Mouse (Mus musculus) intestine, embryonic 14.5 days (tissue): ENCODE measurements around the gene Cadm1. TPM values are rescaled to one million over a fixed set of nuclear protein-coding genes. Genes with fewer than 3 reads are reported as not detected.

Experiments
- ATAC-seq: fragments of 200-750 bp; cut with Nextera tagmentation; replicated peaks from 2 replicates; pipeline ENCODE4 v1.8.0; 2017; ENCODE audit warnings: low read depth, moderate number of reproducible peaks, moderate TSS enrichment, moderate library complexity; ENCODE audit not compliant: low FRiP score, low TSS enrichment
- DNase-seq: peaks from one replicate; pipeline ENCODE4 v3.0.0-alpha.2; 2018; ENCODE audit warnings: low spot score
- H3K27ac ChIP-seq: fragments of 300-500 bp; sonication (generic); 2 replicates; pipeline ENCODE4 v1.5.1; 2014; ENCODE audit warnings: low read depth, mild to moderate bottlenecking, control low read depth
- H3K27me3 ChIP-seq: fragments of 300-500 bp; sonication (generic); replicated peaks from 2 replicates; pipeline ENCODE4 v1.6.1; 2014; ENCODE audit warnings: low read length, control low read depth; ENCODE audit not compliant: control insufficient read depth, insufficient read depth
- H3K36me3 ChIP-seq: fragments of 300-500 bp; sonication (generic); 2 replicates; pipeline ENCODE4 v1.6.1; 2014; ENCODE audit warnings: low read length, control low read depth; ENCODE audit not compliant: control insufficient read depth, insufficient read depth
- H3K4me1 ChIP-seq: fragments of 300-500 bp; sonication (generic); replicated peaks from 2 replicates; pipeline ENCODE4 v1.6.1; 2014; ENCODE audit warnings: low read length, control low read depth, mixed read lengths; ENCODE audit not compliant: control insufficient read depth, insufficient read depth
- H3K4me2 ChIP-seq: fragments of 300-500 bp; sonication (generic); 2 replicates; pipeline ENCODE4 v1.6.1; 2014; ENCODE audit warnings: low read length
- H3K4me3 ChIP-seq: fragments of 300-500 bp; sonication (generic); 2 replicates; pipeline ENCODE4 v1.5.1; 2014; ENCODE audit warnings: low read depth, low read length, control low read depth, mixed read lengths
- H3K9ac ChIP-seq: fragments of 300-500 bp; sonication (generic); 2 replicates; pipeline ENCODE4 v1.6.1; 2014; ENCODE audit warnings: mild to moderate bottlenecking, low read length
- H3K9me3 ChIP-seq: fragments of 300-500 bp; sonication (generic); 2 replicates; pipeline ENCODE4 v1.6.1; 2016; ENCODE audit warnings: low read length, control low read depth; ENCODE audit not compliant: control insufficient read depth
- WGBS: fragments of 180-500 bp; shearing (Covaris S2); extraction: QIAGEN DNeasy Blood & Tissue Kit; methylation state at CpG from one replicate; pipeline ENCODE4 v1.1.7; 2014; 5-methylcytosine and 5-hydroxymethylcytosine counted together
- polyA plus RNA-seq: library from polyadenylated mRNA; unstranded; fragments of >200 nt; fragmentation: Nextera tagmentation; extraction: Ambion mirVana; gene quantifications from 2 replicates; pipeline ENCODE4 v1.2.1, GENCODE M21; 2014

The Cadm1 gene
- polyA plus RNA-seq, 1 experiment from 2014 or later: 74.7 TPM

GRCm38 (mm10) chr9:47674766-47675713 is 145.1 kb downstream of the Cadm1 start:
- Histone ChIP-seq H3K36me3 (no peaks in the 10 kb centered on the region), H3K27ac (no peak overlapping the region), H3K9ac (no peak overlapping the region), H3K4me2 (no peak overlapping the region), H3K4me1 (peaks cover 8% of the 10 kb centered on the region), H3K27me3 (no peaks in the 10 kb centered on the region; the same call in 1 of the 2 replicates), H3K4me3 (no peak overlapping the region), H3K9me3 (no peaks in the 10 kb centered on the region)
- 43% methylated on average over 11 of the region's 11 CpGs for WGBS
- 0 out of 2 replicates have a peak, but pooled peaks have one; percentile 27 for ATAC-seq
- no peak for DNase-seq

DNA sequence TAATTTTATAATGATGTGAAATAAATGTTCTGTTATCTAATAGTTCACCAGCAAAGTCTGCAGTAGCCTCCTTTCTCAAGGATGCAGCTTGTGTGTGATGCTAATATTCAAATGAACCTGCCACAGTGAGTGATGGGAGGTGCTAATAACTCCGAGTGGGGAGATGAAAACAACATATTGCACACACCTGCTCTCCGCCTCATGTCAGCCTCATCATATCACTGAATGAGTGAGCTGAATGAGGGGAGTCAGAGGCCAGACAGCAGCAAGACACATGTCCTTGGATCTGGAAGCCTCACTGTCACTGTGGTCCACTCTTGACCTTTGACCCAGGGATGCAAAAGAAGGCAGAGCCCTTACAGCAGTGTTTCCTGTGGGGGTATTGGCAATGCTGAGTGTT is 156.9 kb downstream of the Cadm1 start:
- no peaks in the 10 kb centered on the region for H3K36me3 ChIP-seq
- H3K27me3 ChIP-seq: no peaks in the 10 kb centered on the region
- no peak for ATAC-seq
- WGBS: 80% methylated on average over 2 of the region's 2 CpGs
- no peak overlapping the region for H3K4me3 ChIP-seq
- H3K4me2 ChIP-seq: no peak overlapping the region
- no peaks in the 10 kb centered on the region for H3K9me3 ChIP-seq
- DNase-seq: no peak
- peaks cover 25% of the 10 kb centered on the region for H3K4me1 ChIP-seq
- no peak overlapping the region for H3K27ac ChIP-seq
- no peak overlapping the region for H3K9ac ChIP-seq

GRCm38 (mm10) chr9:47687604-47688003 is 157.6 kb downstream of the Cadm1 start:
- Histone ChIP-seq H3K4me3 (no peak overlapping the region), H3K27me3 (no peaks in the 10 kb centered on the region), H3K36me3 (no peaks in the 10 kb centered on the region), H3K4me2 (0 out of 2 replicates have a peak overlapping the region, but pooled peaks have one; percentile 5), H3K27ac (no peak overlapping the region), H3K9ac (no peak overlapping the region), H3K4me1 (peaks cover 23% of the 10 kb centered on the region), H3K9me3 (no peaks in the 10 kb centered on the region)
- WGBS: 70% methylated on average over 5 of the region's 5 CpGs
- ATAC-seq (no peak), DNase-seq (no peak)

DNA sequence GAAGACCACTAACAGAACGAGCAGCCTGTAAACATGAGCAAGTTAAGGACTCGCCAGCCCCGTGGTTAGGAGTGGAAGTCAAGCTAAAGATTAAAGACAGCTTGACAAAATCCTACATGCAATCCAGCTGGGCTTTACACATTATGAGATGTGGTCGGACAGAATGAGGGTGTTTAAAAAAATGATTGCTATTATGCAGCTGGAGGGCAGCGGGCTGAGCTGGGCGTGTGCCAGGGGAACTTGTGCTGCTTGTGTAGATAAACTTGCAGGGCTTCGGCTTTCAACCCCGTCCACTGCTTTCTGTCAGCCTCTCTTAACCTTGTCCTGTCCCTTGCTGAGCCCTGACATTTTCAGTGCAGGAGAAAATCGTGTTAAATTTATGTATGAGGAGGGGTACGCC is 158.3 kb downstream of the Cadm1 start:
- no peak for ATAC-seq
- peak; percentile 65 for DNase-seq
- H3K4me2 ChIP-seq: peak overlapping the region; percentile 5; the same call in 1 of the 2 replicates

DNA sequence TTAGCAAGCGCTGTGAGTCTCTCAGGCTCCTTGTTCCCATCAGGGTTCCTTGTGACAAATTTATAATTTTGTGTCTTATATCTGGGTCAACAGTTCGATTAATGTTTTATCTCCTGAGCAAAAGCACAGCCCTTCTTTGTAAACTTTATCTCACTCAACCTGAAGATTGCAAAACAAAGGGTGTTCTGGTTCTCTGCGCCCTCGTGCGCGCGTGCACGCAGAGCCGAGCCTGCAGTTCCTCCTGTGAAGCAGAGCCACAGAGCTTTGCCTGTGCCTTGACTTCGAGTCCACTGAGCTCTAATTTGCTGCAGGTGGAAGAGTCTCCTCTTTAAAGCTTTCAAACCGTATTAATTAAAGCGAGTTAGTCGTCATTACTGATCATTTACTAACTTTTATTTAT is 162.9 kb downstream of the Cadm1 start:
- Histone ChIP-seq H3K27ac (no peak overlapping the region), H3K9ac (no peak overlapping the region), H3K27me3 (no peaks in the 10 kb centered on the region), H3K4me3 (no peak overlapping the region), H3K4me2 (no peak overlapping the region), H3K4me1 (peaks cover 13% of the 10 kb centered on the region; the same call in 1 of the 2 replicates), H3K36me3 (no peaks in the 10 kb centered on the region), H3K9me3 (no peaks in the 10 kb centered on the region)
- ATAC-seq: no peak
- 50% methylated on average over 13 of the region's 13 CpGs for WGBS
- no peak for DNase-seq

More for the DNA sequence above, 158.3 kb downstream of the Cadm1 start:
- Histone ChIP-seq H3K27ac (no peak overlapping the region), H3K4me3 (no peak overlapping the region), H3K9me3 (no peaks in the 10 kb centered on the region), H3K4me1 (peaks cover 21% of the 10 kb centered on the region), H3K27me3 (no peaks in the 10 kb centered on the region), H3K36me3 (no peaks in the 10 kb centered on the region), H3K9ac (no peak overlapping the region)
- 23% methylated on average over 10 of the region's 10 CpGs for WGBS

GRCm38 (mm10) chr9:47699026-47699425 is 169.1 kb downstream of the Cadm1 start:
- Histone ChIP-seq H3K9ac (no peak overlapping the region), H3K27ac (no peak overlapping the region), H3K9me3 (no peaks in the 10 kb centered on the region), H3K4me1 (no peaks in the 10 kb centered on the region), H3K36me3 (no peaks in the 10 kb centered on the region), H3K4me3 (no peak overlapping the region), H3K4me2 (no peak overlapping the region), H3K27me3 (no peaks in the 10 kb centered on the region)
- ATAC-seq (no peak), DNase-seq (peak; percentile 85)
- 57% methylated on average over 3 of the region's 3 CpGs for WGBS

- Histone ChIP-seq H3K27ac (no peak overlapping the region), H3K9ac (no peak overlapping the region), H3K4me1 (no peaks in the 10 kb centered on the region), H3K36me3 (no peaks in the 10 kb centered on the region), H3K9me3 (no peaks in the 10 kb centered on the region), H3K27me3 (no peaks in the 10 kb centered on the region), H3K4me2 (no peak overlapping the region), H3K4me3 (no peak overlapping the region)
- DNase-seq: no peak
- ATAC-seq: no peak
- WGBS: 91% methylated on average over 5 of the region's 5 CpGs
These were observed 170.0 kb downstream of the Cadm1 start for GRCm38 (mm10) chr9:47700021-47700420.

DNA sequence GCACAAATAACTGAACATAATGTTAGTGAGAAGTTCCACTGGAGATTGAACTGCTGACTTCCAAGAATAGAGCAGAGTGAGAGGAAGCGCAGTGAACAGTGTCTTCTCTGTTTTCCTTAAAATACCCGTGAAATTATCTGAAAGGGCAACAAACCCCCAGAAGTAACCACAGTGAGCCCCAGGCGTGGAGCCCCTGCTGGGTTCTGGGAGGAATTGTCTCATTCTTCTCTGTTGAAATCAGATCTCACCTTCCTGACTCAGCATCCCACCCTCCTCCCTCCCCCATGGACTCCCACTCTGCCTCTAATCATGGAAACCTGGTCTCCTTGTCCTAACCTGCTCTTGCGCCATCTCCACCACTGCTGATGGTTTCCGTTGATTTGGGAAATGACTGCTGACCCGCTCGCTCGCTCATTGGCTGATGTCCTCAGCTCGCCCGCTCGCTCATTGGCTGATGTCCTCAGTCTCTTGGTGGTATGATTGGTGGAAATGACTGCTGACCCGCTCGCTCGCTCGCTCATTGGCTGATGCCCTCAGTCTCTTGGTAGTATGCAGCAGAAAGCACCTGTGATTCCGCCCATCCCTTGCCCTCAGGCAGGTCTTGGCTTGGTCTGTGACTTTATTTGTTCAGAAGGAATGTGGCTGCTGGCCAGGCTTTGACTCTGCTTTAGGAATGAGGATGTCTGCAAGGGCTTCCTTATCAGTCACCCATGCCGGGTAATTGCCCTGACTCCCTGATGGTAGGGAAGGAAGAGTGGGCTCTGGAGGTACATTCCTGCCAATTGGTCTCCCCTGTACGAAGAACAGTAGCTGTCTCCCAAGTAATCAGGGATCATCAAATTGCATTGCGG is 173.3 kb downstream of the Cadm1 start:
- WGBS: 87% methylated on average over 19 of the region's 19 CpGs
- Histone ChIP-seq H3K9ac (no peak overlapping the region), H3K4me3 (no peak overlapping the region), H3K9me3 (no peaks in the 10 kb centered on the region), H3K4me2 (no peak overlapping the region), H3K36me3 (no peaks in the 10 kb centered on the region), H3K27ac (no peak overlapping the region), H3K4me1 (no peaks in the 10 kb centered on the region), H3K27me3 (no peaks in the 10 kb centered on the region)
- ATAC-seq: no peak
- no peak for DNase-seq
